In genomic region chr17:72935921-72936320, GRCm38 (mm10) we compare ENCODE assay signal across 10 mouse cellular contexts. TPM values are rescaled to one million over a fixed set of nuclear protein-coding genes. Genes with fewer than 3 reads are reported as not detected.
DNase-seq lines count a peak whose midpoint lies in the region; ATAC-seq and TF ChIP-seq lines count a peak whose summit lies in the region.
"Had no signal": no experiment of that assay in that cellular context is flagged by ENCODE, and none has a peak within 500 bp of the region (broad histone marks: within the 10 kb centered on the region; RNA-seq: fewer than 3 reads in every experiment).

No protein-coding gene starts in this region.

- H3K9me3 ChIP-seq in hindbrain, embryonic 15.5 days = 0 out of 2 replicates have a peak, but pooled peaks cover 2% of the 10 kb centered on the region
- no peaks in the 10 kb centered on the region for H3K9me3 ChIP-seq in hindbrain, embryonic 11.5 days (ENCODE audit: control insufficient read depth, low read length)
- no peaks in the 10 kb centered on the region for H3K9me3 ChIP-seq in kidney, postnatal 0 days (replicated peaks; ENCODE audit: low read length)

- no peak overlapping the region for H3K4me2 ChIP-seq in hindbrain, embryonic 15.5 days
- H3K4me2 ChIP-seq in hindbrain, embryonic 11.5 days (replicated peaks; ENCODE audit: low read depth, low read length) = no peak overlapping the region
- H3K4me2 ChIP-seq in kidney, postnatal 0 days (ENCODE audit: low read length) = no peak overlapping the region

- no peaks in the 10 kb centered on the region for H3K27me3 ChIP-seq in hindbrain, embryonic 15.5 days
- no peaks in the 10 kb centered on the region for H3K27me3 ChIP-seq in hindbrain, embryonic 11.5 days (ENCODE audit: control insufficient read depth, insufficient read depth, low read length)
- H3K27me3 ChIP-seq in kidney, postnatal 0 days (ENCODE audit: insufficient read depth, low read length) = no peaks in the 10 kb centered on the region

- H3K4me3 ChIP-seq in hindbrain, embryonic 15.5 days = no peak overlapping the region
- no peak overlapping the region for H3K4me3 ChIP-seq in hindbrain, embryonic 11.5 days (ENCODE audit: low read depth, low read length)
- no peak overlapping the region for H3K4me3 ChIP-seq in embryonic fibroblast, embryonic 13.5 days (ENCODE audit: insufficient read depth, low read length)
- H3K4me3 ChIP-seq in kidney, postnatal 0 days (replicated peaks; ENCODE audit: low read depth, low read length) = no peak overlapping the region
- H3K4me3 ChIP-seq: layer of hippocampus, adult 2 months had no signal

- peaks cover 10% of the 10 kb centered on the region; the same call in 1 of the 2 replicates for H3K4me1 ChIP-seq in hindbrain, embryonic 15.5 days (replicated peaks)
- H3K4me1 ChIP-seq in hindbrain, embryonic 11.5 days (replicated peaks; ENCODE audit: control insufficient read depth, insufficient read depth, low read length) = no peaks in the 10 kb centered on the region
- H3K4me1 ChIP-seq in embryonic fibroblast, embryonic 13.5 days (ENCODE audit: control insufficient read depth, insufficient read depth, low read length) = no peaks in the 10 kb centered on the region
- peaks cover 13% of the 10 kb centered on the region for H3K4me1 ChIP-seq in kidney, postnatal 0 days (replicated peaks; ENCODE audit: insufficient read depth, low read length)

- peaks cover 27% of the 10 kb centered on the region for H3K36me3 ChIP-seq in hindbrain, embryonic 15.5 days
- H3K36me3 ChIP-seq in hindbrain, embryonic 11.5 days (ENCODE audit: control insufficient read depth, insufficient read depth, low read length) = peaks cover 12% of the 10 kb centered on the region
- H3K36me3 ChIP-seq in kidney, postnatal 0 days (ENCODE audit: insufficient read depth, low read length) = peaks cover 10% of the 10 kb centered on the region; the same call in 1 of the 2 replicates

- 0 out of 2 replicates have a peak overlapping the region, but pooled peaks have one; percentile 49 for H3K27ac ChIP-seq in hindbrain, embryonic 15.5 days (replicated peaks)
- H3K27ac ChIP-seq in hindbrain, embryonic 11.5 days (ENCODE audit: low read depth, low read length) = no peak overlapping the region
- 0 out of 2 replicates have a peak overlapping the region, but pooled peaks have one; percentile 2 for H3K27ac ChIP-seq in embryonic fibroblast, embryonic 13.5 days (ENCODE audit: insufficient read depth, low read length)
- peak overlapping the region; percentile 50; the same call in 1 of the 2 replicates for H3K27ac ChIP-seq in kidney, postnatal 0 days
- H3K27ac ChIP-seq: layer of hippocampus, adult 2 months had no signal

- no peak for TF ChIP-seq POLR2A in embryonic fibroblast, embryonic 13.5 days (IDR thresholded peaks at IDR 0.05; ENCODE audit: low read depth, low read length)

- intact Hi-C loops in left cerebral cortex, postnatal 10 days (cut with DNase I) = no loop called here

- no peak overlapping the region for H3K9ac ChIP-seq in hindbrain, embryonic 15.5 days
- H3K9ac ChIP-seq in hindbrain, embryonic 11.5 days (ENCODE audit: low read depth, low read length) = no peak overlapping the region
- no peak overlapping the region for H3K9ac ChIP-seq in kidney, postnatal 0 days (ENCODE audit: low read depth, low read length)
- H3K9ac ChIP-seq: liver, postnatal 0 days had no signal

- WGBS in hindbrain, embryonic 15.5 days = 62% methylated on average over 7 of the region's 7 CpGs
- 72% methylated on average over 7 of the region's 7 CpGs for WGBS in hindbrain, embryonic 11.5 days
- WGBS in kidney, postnatal 0 days = 44% methylated on average over 7 of the region's 7 CpGs

- DNase-seq in hindbrain, embryonic 11.5 days (ENCODE audit: low spot score) = no peak
- peak; percentile 62 for DNase-seq in CD4-positive, CD25-positive, alpha-beta regulatory T cell, adult 2 months (ENCODE audit: low read depth, low spot score)
- DNase-seq in kidney, postnatal 0 days (ENCODE audit: low spot score) = peak; percentile 76
- DNase-seq in right cerebral cortex, postnatal 14 days = no peak
- no peak for DNase-seq in urinary bladder, adult 18-20 months (ENCODE audit: low spot score in 2 of 2)
- no peak for DNase-seq in left cerebral cortex, postnatal 10 days (ENCODE audit: extremely low spot score in 1 of 2, low spot score in 2 of 2)
- DNase-seq: liver, postnatal 0 days had no signal

- TF ChIP-seq CTCF in embryonic fibroblast, embryonic 13.5 days (IDR thresholded peaks at IDR 0.05; ENCODE audit: borderline replicate concordance, insufficient read depth, low read length) = no peak
- no peak for TF ChIP-seq CTCF in kidney, postnatal 0 days (IDR thresholded peaks at IDR 0.05; ENCODE audit: low read depth)

- ATAC-seq in hindbrain, embryonic 15.5 days (ENCODE audit: low FRiP score, low read depth) = no peak
- ATAC-seq in hindbrain, embryonic 11.5 days (ENCODE audit: low FRiP score) = no peak
- no peak for ATAC-seq in kidney, postnatal 0 days (replicated peaks; ENCODE audit: low FRiP score, low read depth)
- ATAC-seq: liver, postnatal 0 days had no signal

RNA-seq across cellular contexts. Expression of gene Lbh, which starts 17.8 kb away (rescaled TPM):
- polyA plus RNA-seq in hindbrain, embryonic 15.5 days (2015; fragmentation: Nextera tagmentation; extraction: Ambion mirVana) = 4.2 and 4.3 TPM in 2 replicates
- 7.0 and 8.6 TPM in 2 replicates for polyA plus RNA-seq in hindbrain, embryonic 11.5 days (2014; fragmentation: Nextera tagmentation; extraction: Ambion mirVana)
- 241 and 297 TPM in 2 replicates for polyA plus RNA-seq in embryonic fibroblast, embryonic 13.5 days (2011; ENCODE audit: insufficient read length, low read depth, missing spikeins)
- polyA plus RNA-seq in kidney, postnatal 0 days (2015; fragmentation: Nextera tagmentation; extraction: Ambion mirVana) = 8.9 and 9.0 TPM in 2 replicates
- total RNA-seq in left cerebral cortex, postnatal 10 days (2021) = 10 to 100 TPM; 43.7 to 46.9 TPM

Comparison
In these comparisons a context has a peak if more than half of its experiments do, and no peak if none do; other contexts are left out.
1. DNase-seq: peak in CD4-positive, CD25-positive, alpha-beta regulatory T cell, adult 2 months (single experiment) and kidney, postnatal 0 days (single experiment); none in hindbrain, embryonic 11.5 days (single experiment), right cerebral cortex, postnatal 14 days (single experiment), urinary bladder, adult 18-20 months (0 of 2) and left cerebral cortex, postnatal 10 days (0 of 2).
2. RNA of gene Lbh, which starts 17.8 kb away (polyA plus RNA-seq): 241 to 297 TPM in embryonic fibroblast, embryonic 13.5 days; 8.9 to 9.0 TPM in kidney, postnatal 0 days, 7.0 to 8.6 TPM in hindbrain, embryonic 11.5 days and 4.2 to 4.3 TPM in hindbrain, embryonic 15.5 days; every median in the first group is over 10 times any median in the second.